Mouse (Mus musculus) forebrain, embryonic 14.5 days (tissue): ENCODE results near the gene Zfp710. TPM values are rescaled to one million over a fixed set of nuclear protein-coding genes. Genes with fewer than 3 reads are reported as not detected.
A peak's percentile ranks its signal among the peaks of the same experiment; 100 is the strongest.

ENCODE experiments used
- ATAC-seq: fragments of 200-750 bp; cut with Nextera tagmentation; 2 replicates; pipeline ENCODE4 v1.8.0; 2017; ENCODE audit warnings: mild to moderate bottlenecking, moderate library complexity
- DNase-seq: peaks from one replicate; pipeline ENCODE4 v3.0.0-alpha.2; 2015; ENCODE audit warnings: low spot score
- H3K27ac ChIP-seq: fragments of 300-500 bp; sonication (generic); 2 replicates; pipeline ENCODE4 v1.5.1; 2014; ENCODE audit warnings: low read depth, mild to moderate bottlenecking, control low read depth, low read length, moderate library complexity
- H3K27me3 ChIP-seq: fragments of 300-500 bp; sonication (generic); replicated peaks from 2 replicates; pipeline ENCODE4 v1.6.1; 2014; ENCODE audit warnings: low read length, control low read depth, mixed read lengths; ENCODE audit not compliant: control insufficient read depth, insufficient read depth
- H3K36me3 ChIP-seq: fragments of 300-500 bp; sonication (generic); 2 replicates; pipeline ENCODE4 v1.6.1; 2014; ENCODE audit warnings: low read length, control low read depth; ENCODE audit not compliant: control insufficient read depth, insufficient read depth
- H3K4me1 ChIP-seq: fragments of 300-500 bp; sonication (generic); 2 replicates; pipeline ENCODE4 v1.6.1; 2014; ENCODE audit warnings: antibody characterized with exemption, low read length, control low read depth; ENCODE audit not compliant: control insufficient read depth, insufficient read depth
- H3K4me2 ChIP-seq: fragments of 300-500 bp; sonication (generic); 2 replicates; pipeline ENCODE4 v1.6.1; 2014; ENCODE audit warnings: mild to moderate bottlenecking, control low read depth, low read length
- H3K4me3 ChIP-seq: fragments of 300-500 bp; sonication (generic); 2 replicates; pipeline ENCODE4 v1.5.1; 2014; ENCODE audit warnings: low read depth, low read length, control low read depth
- H3K9ac ChIP-seq: fragments of 300-500 bp; sonication (generic); 2 replicates; pipeline ENCODE4 v1.6.1; 2014; ENCODE audit warnings: mild to moderate bottlenecking, low read length, control low read depth, moderate library complexity
- H3K9me3 ChIP-seq: fragments of 300-500 bp; sonication (generic); replicated peaks from 2 replicates; pipeline ENCODE4 v1.6.1; 2016; ENCODE audit warnings: low read length, control low read depth, mixed read lengths; ENCODE audit not compliant: control insufficient read depth
- WGBS: fragments of 180-500 bp; shearing (Covaris S2); extraction: QIAGEN DNeasy Blood & Tissue Kit; methylation state at CpG from one replicate; pipeline ENCODE4 v1.1.7; 2014; 5-methylcytosine and 5-hydroxymethylcytosine counted together
- polyA plus RNA-seq: library from polyadenylated mRNA; unstranded; fragments of >200 nt; fragmentation: Nextera tagmentation; extraction: Ambion mirVana; gene quantifications from 2 replicates; pipeline ENCODE4 v1.2.1, GENCODE M21; 2014

Zfp710 gene
- polyA plus RNA-seq, 1 experiment from 2014 or later: 17.6 TPM

- Histone ChIP-seq H3K27ac (peak overlapping the region; percentile 98), H3K27me3 (no peaks in the 10 kb centered on the region), H3K4me1 (peaks cover 19% of the 10 kb centered on the region; the same call in 1 of the 2 replicates), H3K9ac (peak overlapping the region; percentile 95), H3K36me3 (no peaks in the 10 kb centered on the region), H3K4me3 (peak overlapping the region; percentile 85), H3K9me3 (no peaks in the 10 kb centered on the region), H3K4me2 (peak overlapping the region; percentile 76)
- WGBS: 0% methylated on average over 28 of the region's 28 CpGs
- ATAC-seq (peak; percentile 22), DNase-seq (peak; percentile 50)
These were observed 940 bp downstream of the Zfp710 start for GRCm38 (mm10) chr7:80025391-80026117.

- Histone ChIP-seq H3K4me2 (peak overlapping the region; percentile 94), H3K27ac (peak overlapping the region; percentile 98), H3K9ac (peak overlapping the region; percentile 95), H3K4me3 (peak overlapping the region; percentile 85), H3K9me3 (no peaks in the 10 kb centered on the region), H3K36me3 (no peaks in the 10 kb centered on the region), H3K27me3 (no peaks in the 10 kb centered on the region), H3K4me1 (peaks cover 19% of the 10 kb centered on the region; the same call in 1 of the 2 replicates)
- ATAC-seq: peak; percentile 60
- 1% methylated on average over 39 of the region's 59 CpGs for WGBS
- peak; percentile 85 for DNase-seq
These were observed 1.7 kb downstream of the Zfp710 start for GRCm38 (mm10) chr7:80026118-80026989.

- H3K9me3 ChIP-seq: no peaks in the 10 kb centered on the region
- DNase-seq (peak; percentile 56), ATAC-seq (no peak)
- H3K4me2 ChIP-seq: peak overlapping the region; percentile 94
- under 1% methylated on average over 53 of the region's 71 CpGs for WGBS
- H3K4me1 ChIP-seq: peaks cover 25% of the 10 kb centered on the region; the same call in 1 of the 2 replicates
- no peaks in the 10 kb centered on the region for H3K27me3 ChIP-seq
- no peaks in the 10 kb centered on the region for H3K36me3 ChIP-seq
- H3K9ac ChIP-seq: peak overlapping the region; percentile 95
- H3K27ac ChIP-seq: peak overlapping the region; percentile 98; the same call in 1 of the 2 replicates
- H3K4me3 ChIP-seq: peak overlapping the region; percentile 85
These were observed 2.5 kb downstream of the Zfp710 start for GRCm38 (mm10) chr7:80026990-80027635.

- peaks cover 25% of the 10 kb centered on the region; the same call in 1 of the 2 replicates for H3K4me1 ChIP-seq
- 2% methylated on average over 23 of the region's 23 CpGs for WGBS
These were observed 3.2 kb downstream of the Zfp710 start for GRCm38 (mm10) chr7:80027636-80028417.

GRCm38 (mm10) chr7:80028418-80028720, 3.8 kb downstream of the Zfp710 start:
- Histone ChIP-seq H3K36me3 (no peaks in the 10 kb centered on the region), H3K9ac (peak overlapping the region; percentile 95; the same call in 1 of the 2 replicates), H3K4me1 (peaks cover 25% of the 10 kb centered on the region; the same call in 1 of the 2 replicates), H3K4me3 (peak overlapping the region; percentile 85), H3K27me3 (no peaks in the 10 kb centered on the region), H3K27ac (no peak overlapping the region), H3K9me3 (no peaks in the 10 kb centered on the region), H3K4me2 (peak overlapping the region; percentile 94)
- no peak for DNase-seq
- 29% methylated on average over 3 of the region's 3 CpGs for WGBS
- no peak for ATAC-seq

More at GRCm38 (mm10) chr7:80027636-80028417, 3.2 kb downstream of the Zfp710 start:
- ATAC-seq (no peak), DNase-seq (no peak)
- H3K27ac ChIP-seq: no peak overlapping the region
- peak overlapping the region; percentile 95 for H3K9ac ChIP-seq
- H3K36me3 ChIP-seq: no peaks in the 10 kb centered on the region
- no peaks in the 10 kb centered on the region for H3K27me3 ChIP-seq
- no peaks in the 10 kb centered on the region for H3K9me3 ChIP-seq
- peak overlapping the region; percentile 94 for H3K4me2 ChIP-seq
- H3K4me3 ChIP-seq: peak overlapping the region; percentile 85

- H3K27ac ChIP-seq: no peak overlapping the region
- H3K36me3 ChIP-seq: no peaks in the 10 kb centered on the region
- no peaks in the 10 kb centered on the region for H3K9me3 ChIP-seq
- no peak for ATAC-seq
- no peak overlapping the region for H3K4me2 ChIP-seq
- no peak overlapping the region for H3K4me3 ChIP-seq
- no peak overlapping the region for H3K9ac ChIP-seq
- no peak for DNase-seq
- peaks cover 23% of the 10 kb centered on the region; the same call in 1 of the 2 replicates for H3K4me1 ChIP-seq
- no peaks in the 10 kb centered on the region for H3K27me3 ChIP-seq
These were observed 5.4 kb downstream of the Zfp710 start for GRCm38 (mm10) chr7:80030009-80030408.

GRCm38 (mm10) chr7:80030486-80030885, 5.9 kb downstream of the Zfp710 start:
- Histone ChIP-seq H3K27me3 (no peaks in the 10 kb centered on the region), H3K9ac (no peak overlapping the region), H3K4me1 (peaks cover 20% of the 10 kb centered on the region; the same call in 1 of the 2 replicates), H3K4me3 (no peak overlapping the region), H3K27ac (no peak overlapping the region), H3K4me2 (no peak overlapping the region), H3K9me3 (no peaks in the 10 kb centered on the region), H3K36me3 (no peaks in the 10 kb centered on the region)
- ATAC-seq (no peak), DNase-seq (no peak)
- 90% methylated on average over 8 of the region's 8 CpGs for WGBS

GRCm38 (mm10) chr7:80030987-80031386, 6.4 kb downstream of the Zfp710 start:
- ATAC-seq: no peak
- no peak overlapping the region for H3K4me3 ChIP-seq

More at GRCm38 (mm10) chr7:80030987-80031386, 6.4 kb downstream of the Zfp710 start:
- H3K4me2 ChIP-seq: no peak overlapping the region
- peaks cover 20% of the 10 kb centered on the region; the same call in 1 of the 2 replicates for H3K4me1 ChIP-seq
- H3K27ac ChIP-seq: no peak overlapping the region
- no peaks in the 10 kb centered on the region for H3K27me3 ChIP-seq
- no peak for DNase-seq
- 92% methylated on average over 8 of the region's 8 CpGs for WGBS
- H3K36me3 ChIP-seq: no peaks in the 10 kb centered on the region
- H3K9me3 ChIP-seq: no peaks in the 10 kb centered on the region
- H3K9ac ChIP-seq: no peak overlapping the region
